Mouse (Mus musculus): ENCODE data around the gene Tjp3.

Gene Tjp3

GRCm38 (mm10) chr10:81291511-81292104 lies at the start of gene Tjp3:
Gene Tjp3, minus strand, starts transcription at chr10:81291581.
- DNase-seq (ENCODE audit: low spot score) = no peak

DNA sequence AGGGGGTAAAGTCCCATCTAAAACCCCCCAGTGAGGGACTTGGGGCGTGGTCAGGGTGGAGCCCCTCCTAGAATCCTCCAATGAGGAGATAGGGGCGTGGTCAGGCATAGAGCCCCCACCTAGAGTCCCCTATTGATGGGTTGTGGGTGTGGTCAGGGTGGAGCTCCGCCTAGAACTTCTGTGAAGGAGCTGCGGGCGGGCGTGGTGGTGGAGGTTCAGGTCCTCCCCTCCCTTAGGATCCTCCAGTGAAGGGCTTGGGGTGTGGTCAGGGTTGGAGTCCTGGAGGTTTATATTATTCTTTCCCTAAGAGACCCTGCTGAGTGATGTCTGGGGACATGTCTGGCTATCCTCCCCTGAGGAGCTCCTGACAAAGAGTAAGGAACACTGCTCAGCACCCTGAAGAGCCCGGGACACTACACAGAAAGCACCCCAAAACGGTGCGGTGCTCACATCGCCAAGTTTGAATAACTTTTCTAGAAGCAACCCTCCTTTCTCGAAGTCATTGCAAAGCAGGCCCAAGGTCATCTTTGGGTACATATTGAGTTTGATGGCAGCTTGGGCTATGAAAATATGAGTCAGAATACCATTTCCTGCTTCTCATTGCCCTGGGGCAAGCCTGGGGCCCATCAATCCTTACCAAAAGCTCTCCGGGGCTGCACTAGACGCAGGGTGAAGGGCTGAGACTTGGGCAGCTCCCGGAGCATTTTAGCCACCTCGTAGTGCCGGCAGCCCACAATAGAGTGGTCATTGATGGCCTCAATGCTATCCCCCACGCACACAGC lies 49.4 kb upstream of the Tjp3 start:
- DNase-seq (ENCODE audit: low spot score) = no peak

GRCm38 (mm10) chr10:81336558-81336957 lies 45.2 kb upstream of the Tjp3 start:
- DNase-seq (ENCODE audit: low spot score) = no peak

GRCm38 (mm10) chr10:81335393-81336340 lies 44.3 kb upstream of the Tjp3 start:
- DNase-seq (ENCODE audit: low spot score) = no peak

DNA sequence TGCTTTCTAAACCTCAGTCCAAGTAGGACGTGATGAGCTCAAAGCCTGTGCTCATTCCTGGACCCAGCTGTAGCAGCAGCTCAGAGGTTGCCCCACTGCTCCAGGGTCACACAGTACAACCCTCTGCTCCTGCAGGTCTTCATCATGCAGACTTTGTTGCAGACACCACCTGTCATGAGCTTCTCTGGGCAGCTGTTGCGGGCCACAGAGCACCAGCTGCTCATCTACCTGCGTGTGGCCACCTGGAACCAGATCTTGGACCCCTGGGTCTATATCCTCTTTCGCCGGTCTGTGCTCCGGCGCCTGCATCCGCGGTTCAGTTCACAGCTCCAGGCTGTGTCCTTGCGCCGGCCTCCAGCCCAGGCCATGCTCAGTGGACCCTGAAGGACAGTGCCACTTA lies 42.9 kb upstream of the Tjp3 start:
- DNase-seq (ENCODE audit: low spot score) = no peak

GRCm38 (mm10) chr10:81332277-81332676 lies 40.9 kb upstream of the Tjp3 start:
- DNase-seq (ENCODE audit: low spot score) = no peak

- no peak for DNase-seq (ENCODE audit: low spot score)
Measured at GRCm38 (mm10) chr10:81330007-81330406, 38.6 kb upstream of the Tjp3 start.

DNA sequence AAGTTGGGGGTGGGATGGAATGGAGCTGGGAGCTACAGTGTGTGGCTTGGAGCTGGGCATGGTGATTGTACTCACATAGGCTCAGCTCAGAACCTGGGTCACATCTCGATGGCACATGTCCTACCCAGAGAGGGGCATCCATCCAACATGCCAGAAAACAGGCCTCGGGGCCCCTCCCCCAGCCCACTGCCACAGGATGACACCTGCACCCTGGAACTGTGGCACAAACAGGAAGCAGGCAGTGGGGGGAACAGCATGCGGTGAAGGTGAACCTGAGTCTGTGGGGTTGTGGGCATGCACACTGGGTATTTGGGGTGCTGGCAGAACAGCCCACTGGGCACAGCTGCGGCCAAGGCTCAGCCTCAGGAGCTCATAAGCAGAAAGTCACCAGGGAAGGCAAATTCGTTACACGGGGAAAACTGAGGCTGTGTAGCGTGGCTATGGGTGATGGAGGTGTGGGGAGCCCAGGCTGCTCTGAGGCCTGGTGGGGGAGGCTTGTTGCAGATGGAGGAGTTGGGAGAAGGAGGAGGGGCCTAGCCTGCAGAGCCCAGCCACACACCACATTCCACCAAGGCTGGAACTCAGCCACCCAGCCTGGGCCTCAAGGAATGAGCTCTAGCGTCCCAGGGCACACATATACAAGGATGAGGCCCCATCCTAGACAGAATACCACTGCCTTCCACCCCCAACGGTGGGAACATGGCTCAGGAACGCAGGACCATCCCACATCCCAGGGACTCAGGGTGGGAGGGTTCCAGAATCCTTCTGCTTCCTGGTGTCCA lies 38.0 kb upstream of the Tjp3 start:
- DNase-seq (ENCODE audit: low spot score) = no peak

GRCm38 (mm10) chr10:81328386-81328785 lies 37.0 kb upstream of the Tjp3 start, which contains the start of gene Tbxa2r:
Gene Tbxa2r, plus strand, starts transcription at chr10:81328731.
- DNase-seq (ENCODE audit: low spot score) = peak; percentile 74

- DNase-seq (ENCODE audit: low spot score) = no peak
Measured at GRCm38 (mm10) chr10:81327959-81328358, 36.6 kb upstream of the Tjp3 start.

- DNase-seq (ENCODE audit: low spot score) = peak; percentile 53
Measured at GRCm38 (mm10) chr10:81326858-81327257, 35.5 kb upstream of the Tjp3 start.

DNA sequence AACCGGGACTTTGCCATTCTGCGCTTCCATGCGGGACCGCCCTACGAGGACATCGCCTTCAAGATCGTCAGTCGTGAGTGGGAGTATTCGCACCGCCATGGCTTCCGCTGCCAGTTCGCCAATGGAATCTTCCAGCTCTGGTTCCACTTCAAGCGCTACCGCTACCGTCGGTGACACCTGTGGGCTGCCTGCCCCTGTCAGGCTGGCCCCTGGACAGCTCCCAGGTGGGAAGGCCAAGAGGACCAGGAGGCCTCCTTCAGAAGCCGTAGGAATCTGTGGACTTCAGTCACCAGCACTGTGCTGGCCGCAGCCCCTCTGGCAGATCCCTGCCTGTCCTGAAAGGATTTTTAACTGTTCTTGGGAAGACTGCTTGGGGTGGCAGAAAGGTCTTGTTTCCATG lies 34.4 kb upstream of the Tjp3 start:
- DNase-seq (ENCODE audit: low spot score) = no peak

- no peak for DNase-seq (ENCODE audit: low spot score)
Measured at GRCm38 (mm10) chr10:81325176-81325575, 33.8 kb upstream of the Tjp3 start.

- no peak for DNase-seq (ENCODE audit: low spot score)
Measured at GRCm38 (mm10) chr10:81323791-81324530, 32.6 kb upstream of the Tjp3 start.

DNA sequence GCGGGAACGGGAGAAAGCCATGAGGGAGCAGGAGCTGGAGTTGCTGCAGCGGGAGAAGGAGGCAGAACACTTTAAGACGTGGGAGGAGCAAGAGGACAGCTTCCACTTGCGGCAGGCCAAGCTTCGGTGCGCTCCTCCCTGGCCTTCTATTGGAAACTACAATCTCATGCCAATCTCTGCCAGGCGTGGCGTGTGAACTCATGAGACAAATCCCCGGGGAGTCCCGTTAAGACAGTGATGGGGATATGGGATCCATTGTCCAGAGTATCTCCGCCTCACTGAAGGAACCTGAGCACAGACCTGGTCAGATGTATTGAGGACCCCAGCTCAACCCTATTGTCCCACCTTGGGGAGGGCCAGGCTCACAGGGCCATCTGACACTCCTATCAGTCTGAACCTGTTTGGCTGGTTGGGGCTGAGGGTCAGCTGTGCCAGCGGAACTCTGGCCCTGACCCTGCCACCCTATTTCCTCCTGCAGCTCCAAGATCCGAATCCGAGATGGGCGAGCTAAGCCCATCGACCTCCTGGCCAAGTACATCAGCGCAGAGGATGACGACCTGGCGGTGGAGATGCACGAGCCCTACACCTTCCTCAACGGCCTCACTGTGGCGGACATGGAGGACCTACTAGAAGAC lies 31.9 kb upstream of the Tjp3 start:
- no peak for DNase-seq (ENCODE audit: low spot score)

DNA sequence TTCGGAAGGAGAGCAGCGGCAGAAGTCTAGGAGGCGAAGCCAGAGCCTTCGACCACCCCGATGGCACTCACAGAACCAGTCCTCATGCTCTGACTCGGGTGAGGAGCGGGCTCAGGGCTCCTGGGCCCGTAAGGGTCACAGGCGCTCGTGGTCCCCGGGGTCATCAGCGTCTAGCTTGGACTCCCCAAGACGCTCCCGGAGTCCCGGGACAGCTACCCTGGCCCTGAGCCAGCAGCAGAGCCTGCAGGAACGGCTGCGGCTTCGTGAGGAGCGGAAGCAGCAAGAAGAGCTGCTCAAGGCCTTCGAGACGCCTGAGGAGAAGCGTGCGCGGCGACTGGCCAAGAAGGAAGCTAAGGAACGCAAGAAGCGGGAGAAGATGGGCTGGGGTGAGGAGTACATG lies 31.1 kb upstream of the Tjp3 start:
- DNase-seq (ENCODE audit: low spot score) = no peak

DNA sequence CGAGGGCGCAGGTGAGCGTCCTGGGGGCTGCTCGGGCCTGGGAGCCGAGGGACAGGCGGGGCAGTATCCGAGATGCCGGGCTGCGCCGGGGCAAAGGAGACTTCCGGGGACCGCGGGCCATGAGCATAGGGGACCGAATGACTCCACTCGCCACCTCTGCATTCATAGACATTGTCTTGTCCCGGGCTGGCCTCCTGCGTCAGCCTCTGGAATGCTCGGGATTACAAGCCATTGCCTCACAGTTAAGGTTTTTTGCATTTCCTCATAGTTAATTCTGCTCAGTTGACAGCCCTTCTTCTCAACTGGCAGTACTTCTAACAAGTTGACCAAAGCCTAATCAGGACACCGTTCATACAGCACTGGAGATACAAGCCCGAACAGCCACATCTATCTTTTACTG lies 30.1 kb upstream of the Tjp3 start:
- no peak for DNase-seq (ENCODE audit: low spot score)

GRCm38 (mm10) chr10:81320550-81321347 lies 29.4 kb upstream of the Tjp3 start, which contains the start of gene Cactin:
Gene Cactin, plus strand, starts transcription at chr10:81321103.
- DNase-seq (ENCODE audit: low spot score) = peak; percentile 100

DNA sequence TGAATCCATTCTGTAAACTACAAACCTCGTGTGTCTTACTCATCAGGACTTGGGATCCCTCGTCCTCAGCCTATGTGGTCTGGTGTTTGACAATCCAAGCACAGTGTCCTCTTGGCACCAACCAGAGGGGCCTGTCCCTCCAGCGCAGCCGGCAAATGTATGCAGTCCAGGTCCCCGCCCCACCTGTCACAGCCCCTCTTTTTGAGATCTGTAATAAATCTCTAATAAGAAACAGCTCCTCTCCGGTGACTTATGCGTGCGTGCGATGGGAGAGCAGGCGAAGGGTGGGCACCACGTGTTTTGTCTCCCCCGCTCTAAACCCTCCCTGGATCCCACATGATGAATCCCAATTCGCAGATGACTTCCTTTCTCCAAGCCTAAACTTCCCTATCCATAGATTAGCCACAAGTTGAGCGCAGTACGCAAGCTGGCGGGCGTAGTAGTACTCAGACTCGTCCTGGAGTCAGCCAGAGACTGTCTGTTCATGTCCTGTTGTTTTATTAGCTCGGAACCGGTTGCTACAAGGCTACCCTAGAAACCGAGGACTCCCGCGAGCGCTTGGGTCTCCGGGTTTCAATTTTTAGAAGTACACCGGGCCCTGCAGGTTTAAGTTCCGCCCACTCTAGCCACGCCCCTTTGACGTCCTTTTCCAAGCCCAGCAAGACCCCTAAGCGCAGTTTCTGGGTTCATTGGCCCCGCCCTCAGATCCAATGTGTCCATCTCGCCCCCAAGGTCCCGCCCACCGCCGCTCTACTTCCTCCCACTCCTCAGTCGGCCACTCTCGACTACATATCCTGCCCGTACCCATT lies 28.6 kb upstream of the Tjp3 start:
- DNase-seq (ENCODE audit: low spot score) = no peak
